Mouse (Mus musculus) heart, embryonic 16.5 days (tissue): ENCODE measurements around the gene Atf7ip. TPM values are rescaled to one million over a fixed set of nuclear protein-coding genes. Genes with fewer than 3 reads are reported as not detected.

Experiments
- ATAC-seq: fragments of 200-750 bp; cut with Nextera tagmentation; replicated peaks from 2 replicates; pipeline ENCODE4 v1.8.0; 2017; ENCODE audit warnings: moderate number of reproducible peaks; ENCODE audit not compliant: insufficient read depth, low FRiP score; ENCODE audit errors: extremely low read depth
- H3K27ac ChIP-seq: fragments of 300-500 bp; sonication (generic); 2 replicates; pipeline ENCODE4 v1.5.1; 2014; ENCODE audit warnings: mild to moderate bottlenecking, low read length, control low read depth, moderate library complexity
- H3K27me3 ChIP-seq: fragments of 300-500 bp; sonication (generic); 2 replicates; pipeline ENCODE4 v1.6.1; 2014; ENCODE audit warnings: low read length, mixed read lengths; ENCODE audit not compliant: control insufficient read depth, insufficient read depth
- H3K36me3 ChIP-seq: fragments of 300-500 bp; sonication (generic); 2 replicates; pipeline ENCODE4 v1.6.1; 2014; ENCODE audit not compliant: control insufficient read depth, insufficient read depth
- H3K4me1 ChIP-seq: fragments of 300-500 bp; sonication (generic); 2 replicates; pipeline ENCODE4 v1.6.1; 2014; ENCODE audit warnings: low read length, mixed read lengths; ENCODE audit not compliant: control insufficient read depth, insufficient read depth
- H3K4me2 ChIP-seq: fragments of 300-500 bp; sonication (generic); 2 replicates; pipeline ENCODE4 v1.6.1; 2014; ENCODE audit warnings: low read depth, mild to moderate bottlenecking, control low read depth, low read length
- H3K4me3 ChIP-seq: fragments of 300-500 bp; sonication (generic); 2 replicates; pipeline ENCODE4 v1.5.1; 2014; ENCODE audit warnings: mild to moderate bottlenecking, control low read depth, low read length
- H3K9ac ChIP-seq: fragments of 300-500 bp; sonication (generic); 2 replicates; pipeline ENCODE4 v1.6.1; 2014; ENCODE audit warnings: low read length, control low read depth
- H3K9me3 ChIP-seq: fragments of 300-500 bp; sonication (generic); replicated peaks from 2 replicates; pipeline ENCODE4 v1.6.1; 2016; ENCODE audit warnings: low read length; ENCODE audit not compliant: control insufficient read depth
- whole genome bisulfite sequencing: fragments of 180-500 bp; shearing (Covaris S2); extraction: QIAGEN DNeasy Blood & Tissue Kit; methylation state at CpG from one replicate; pipeline ENCODE4 v1.1.7; 2014; 5-methylcytosine and 5-hydroxymethylcytosine counted together
- polyA plus RNA-seq: library from polyadenylated mRNA; unstranded; fragments of >200 nt; fragmentation: Nextera tagmentation; extraction: Ambion mirVana; gene quantifications from 2 replicates; pipeline ENCODE4 v1.2.1, GENCODE M21; 2015

The Atf7ip gene
- polyA plus RNA-seq, 1 experiment from 2014 or later: 31.4 TPM

GRCm38 (mm10) chr6:136551550-136552109, 45.7 kb downstream of the Atf7ip start:
- H3K36me3 ChIP-seq: no peaks in the 10 kb centered on the region
- H3K4me1 ChIP-seq: peaks cover 27% of the 10 kb centered on the region
- no peak overlapping the region for H3K9ac ChIP-seq
- peak overlapping the region; percentile 12; the same call in 1 of the 2 replicates for H3K4me3 ChIP-seq
- ATAC-seq: no peak
- no peak overlapping the region for H3K4me2 ChIP-seq
- H3K9me3 ChIP-seq: no peaks in the 10 kb centered on the region
- no peaks in the 10 kb centered on the region for H3K27me3 ChIP-seq
- WGBS: 73% methylated on average over 7 of the region's 7 CpGs
- peak overlapping the region; percentile 65 for H3K27ac ChIP-seq

- H3K36me3 ChIP-seq: 0 out of 2 replicates have a peak, but pooled peaks cover 4% of the 10 kb centered on the region
- no peak overlapping the region for H3K9ac ChIP-seq
- 82% methylated on average over 5 of the region's 5 CpGs for WGBS
- no peak for ATAC-seq
- H3K27ac ChIP-seq: peak overlapping the region; percentile 65
- peaks cover 22% of the 10 kb centered on the region for H3K4me1 ChIP-seq
- H3K4me3 ChIP-seq: no peak overlapping the region
- no peak overlapping the region for H3K4me2 ChIP-seq
- no peaks in the 10 kb centered on the region for H3K27me3 ChIP-seq
- no peaks in the 10 kb centered on the region for H3K9me3 ChIP-seq
Observed at GRCm38 (mm10) chr6:136553156-136553555, 47.2 kb downstream of the Atf7ip start.

GRCm38 (mm10) chr6:136553767-136554569, 48.0 kb downstream of the Atf7ip start:
- Histone ChIP-seq H3K4me2 (peak overlapping the region; percentile 37), H3K9me3 (no peaks in the 10 kb centered on the region), H3K4me1 (peaks cover 16% of the 10 kb centered on the region), H3K27me3 (no peaks in the 10 kb centered on the region), H3K27ac (peak overlapping the region; percentile 82), H3K4me3 (no peak overlapping the region), H3K9ac (no peak overlapping the region), H3K36me3 (0 out of 2 replicates have a peak, but pooled peaks cover 4% of the 10 kb centered on the region)
- peak; percentile 79 for ATAC-seq
- 34% methylated on average over 11 of the region's 11 CpGs for whole genome bisulfite sequencing

- 0 out of 2 replicates have a peak, but pooled peaks have one; percentile 10 for ATAC-seq
- Histone ChIP-seq H3K4me1 (peaks cover 11% of the 10 kb centered on the region), H3K27me3 (no peaks in the 10 kb centered on the region), H3K36me3 (peaks cover 7% of the 10 kb centered on the region), H3K9ac (0 out of 2 replicates have a peak overlapping the region, but pooled peaks have one; percentile 14), H3K4me2 (peak overlapping the region; percentile 37), H3K9me3 (no peaks in the 10 kb centered on the region), H3K27ac (peak overlapping the region; percentile 82), H3K4me3 (no peak overlapping the region; the same call in 1 of the 2 replicates)
- 73% methylated on average over 7 of the region's 7 CpGs for WGBS
Observed at GRCm38 (mm10) chr6:136554774-136555522, 49.0 kb downstream of the Atf7ip start.

- H3K27me3 ChIP-seq: no peaks in the 10 kb centered on the region
- no peak overlapping the region; the same call in 1 of the 2 replicates for H3K4me3 ChIP-seq
- peaks cover 11% of the 10 kb centered on the region for H3K4me1 ChIP-seq
- H3K36me3 ChIP-seq: peaks cover 13% of the 10 kb centered on the region
- H3K27ac ChIP-seq: peak overlapping the region; percentile 70
- 0 out of 2 replicates have a peak overlapping the region, but pooled peaks have one; percentile 14 for H3K9ac ChIP-seq
- WGBS: 55% methylated on average over 5 of the region's 5 CpGs
- H3K9me3 ChIP-seq: no peaks in the 10 kb centered on the region
- ATAC-seq: no peak
- peak overlapping the region; percentile 14; the same call in 1 of the 2 replicates for H3K4me2 ChIP-seq
Observed at GRCm38 (mm10) chr6:136555523-136555915, 49.6 kb downstream of the Atf7ip start.

GRCm38 (mm10) chr6:136558288-136559005, 52.5 kb downstream of the Atf7ip start:
- no peak overlapping the region for H3K4me3 ChIP-seq
- H3K9ac ChIP-seq: no peak overlapping the region
- no peak overlapping the region for H3K27ac ChIP-seq
- H3K4me2 ChIP-seq: no peak overlapping the region
- no peak for ATAC-seq
- H3K27me3 ChIP-seq: no peaks in the 10 kb centered on the region
- H3K36me3 ChIP-seq: peaks cover 38% of the 10 kb centered on the region
- peaks cover 6% of the 10 kb centered on the region; the same call in 1 of the 2 replicates for H3K4me1 ChIP-seq
- 82% methylated on average over 8 of the region's 8 CpGs for WGBS
- H3K9me3 ChIP-seq: no peaks in the 10 kb centered on the region

GRCm38 (mm10) chr6:136566002-136566401, 60.0 kb downstream of the Atf7ip start:
- WGBS: 78% methylated on average over 5 of the region's 5 CpGs
- Histone ChIP-seq H3K27ac (no peak overlapping the region), H3K27me3 (no peaks in the 10 kb centered on the region), H3K4me3 (no peak overlapping the region), H3K4me1 (no peaks in the 10 kb centered on the region), H3K9me3 (peaks cover 7% of the 10 kb centered on the region), H3K36me3 (peaks cover 70% of the 10 kb centered on the region), H3K4me2 (no peak overlapping the region), H3K9ac (no peak overlapping the region)
- ATAC-seq: no peak

GRCm38 (mm10) chr6:136590739-136591138, 84.8 kb downstream of the Atf7ip start:
- 89% methylated on average over 4 of the region's 4 CpGs for WGBS
- Histone ChIP-seq H3K4me2 (no peak overlapping the region), H3K36me3 (peaks cover 52% of the 10 kb centered on the region), H3K4me3 (no peak overlapping the region), H3K4me1 (no peaks in the 10 kb centered on the region), H3K27ac (no peak overlapping the region), H3K9me3 (no peaks in the 10 kb centered on the region), H3K9ac (no peak overlapping the region), H3K27me3 (no peaks in the 10 kb centered on the region)
- no peak for ATAC-seq
